Mouse (Mus musculus) layer of hippocampus, adult 8-10 months (tissue): ENCODE measurements around the gene Notum. TPM values are rescaled to one million over a fixed set of nuclear protein-coding genes. Genes with fewer than 3 reads are reported as not detected.

ENCODE experiments used
- DNase-seq, 2 experiments: peaks; one replicate each; pipeline ENCODE4 v3.0.0; 2022; ENCODE audit warnings: low spot score in 2 of 2
- total RNA-seq, 4 experiments: library from RNA; stranded (reverse); gene quantifications; 2 replicates each; pipeline ENCODE4 v1.2.4; 2022

Notum gene
- 1 to 10 TPM; 1.5 to 5.4 (median 5.2) TPM for total RNA-seq

GRCm38 (mm10) chr11:120661076-120661460, at the start of gene Notum:
TSS of gene Notum (minus strand) at chr11:120661175.
- DNase-seq, result no peak

GRCm38 (mm10) chr11:120710672-120711071, 49.7 kb upstream of the Notum start:
- DNase-seq, result no peak

GRCm38 (mm10) chr11:120709551-120709950, 48.6 kb upstream of the Notum start:
- no peak for DNase-seq

GRCm38 (mm10) chr11:120707969-120708368, 47.0 kb upstream of the Notum start:
- DNase-seq, result no peak

- no peak for DNase-seq
These were observed 46.2 kb upstream of the Notum start for GRCm38 (mm10) chr11:120707225-120707624.

- DNase-seq, result no peak
These were observed 45.1 kb upstream of the Notum start for GRCm38 (mm10) chr11:120706120-120706519.

DNA sequence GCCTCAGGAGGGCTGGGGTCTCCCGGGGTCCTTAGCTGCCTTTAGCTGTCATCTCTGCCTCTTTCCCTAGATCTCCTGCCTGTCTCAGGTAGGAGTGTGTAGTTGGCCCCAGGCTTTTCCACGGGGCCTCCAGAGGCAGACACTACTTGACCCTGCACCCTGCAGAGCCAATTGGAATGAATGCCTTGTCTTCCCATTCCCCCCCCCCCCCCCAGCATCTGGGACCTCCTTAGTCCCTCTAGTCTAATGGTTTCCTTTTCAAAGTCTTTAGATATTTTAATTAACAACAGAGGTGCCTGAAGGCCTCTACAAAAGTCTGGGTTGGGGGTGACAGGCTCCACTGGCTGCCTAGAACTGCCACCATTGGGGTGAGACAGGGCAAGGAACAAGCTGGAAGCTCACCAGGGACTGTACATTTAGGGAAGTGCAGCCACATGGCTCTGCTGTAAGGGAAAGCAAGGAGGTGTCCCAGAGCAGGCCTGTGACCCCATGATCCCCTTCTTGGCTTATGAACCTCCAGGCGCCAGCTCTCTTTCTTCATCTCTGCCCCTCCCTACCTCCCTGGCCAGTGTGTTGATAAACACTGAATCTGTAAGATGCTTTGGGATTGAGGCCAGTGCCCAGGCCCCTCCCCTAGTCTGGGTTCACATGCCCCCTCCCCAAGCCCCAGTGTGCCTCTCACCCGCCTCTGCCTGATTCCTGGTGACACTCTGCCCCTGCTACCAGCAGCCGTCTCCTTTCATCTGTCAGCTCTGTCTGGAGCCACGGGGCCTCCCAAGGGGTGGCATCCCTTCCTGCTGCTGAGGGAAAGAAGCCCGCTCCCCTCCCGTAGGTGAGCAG, 43.7 kb upstream of the Notum start:
- no peak for DNase-seq

DNA sequence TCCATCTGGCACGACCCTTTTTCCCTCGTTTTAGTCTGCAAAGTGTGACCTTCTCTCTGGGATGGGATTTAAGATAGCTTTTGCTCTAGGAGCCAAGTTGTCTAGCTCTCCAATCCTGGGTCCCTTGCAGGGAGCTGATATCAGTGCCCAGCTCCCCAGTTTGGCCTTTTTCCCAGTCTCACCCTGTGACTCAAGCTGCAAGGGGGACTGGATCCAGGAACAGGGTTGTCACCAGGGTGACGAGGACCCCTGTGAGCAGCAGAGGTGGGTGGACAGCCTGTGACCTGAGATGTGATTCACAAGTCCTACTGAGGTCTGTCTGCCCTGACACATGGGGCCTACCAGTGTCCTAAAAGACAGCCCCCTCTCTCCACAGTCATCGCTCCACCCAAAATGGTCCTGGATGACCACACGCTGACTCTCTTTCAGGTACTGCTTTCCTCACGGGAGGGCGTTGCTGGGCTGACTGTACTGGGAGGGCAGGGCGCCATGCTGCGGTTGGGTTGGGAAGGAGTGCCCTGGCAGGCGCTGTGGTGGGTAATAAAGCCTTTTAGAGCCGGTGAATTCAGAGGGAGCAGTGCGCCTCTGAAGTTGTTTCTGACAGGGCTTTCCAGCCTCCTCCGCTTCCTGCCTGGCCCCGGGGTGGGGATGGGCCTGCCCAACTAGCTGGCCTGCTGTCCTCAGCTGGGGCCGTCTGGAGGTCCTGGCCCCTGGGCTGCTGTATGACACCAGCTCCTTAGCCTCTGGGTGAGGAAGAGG, 42.9 kb upstream of the Notum start:
- no peak for DNase-seq

- DNase-seq, result no peak
These were observed 36.8 kb upstream of the Notum start for GRCm38 (mm10) chr11:120697741-120698140.

GRCm38 (mm10) chr11:120696568-120696967, 35.6 kb upstream of the Notum start:
- no peak for DNase-seq

DNA sequence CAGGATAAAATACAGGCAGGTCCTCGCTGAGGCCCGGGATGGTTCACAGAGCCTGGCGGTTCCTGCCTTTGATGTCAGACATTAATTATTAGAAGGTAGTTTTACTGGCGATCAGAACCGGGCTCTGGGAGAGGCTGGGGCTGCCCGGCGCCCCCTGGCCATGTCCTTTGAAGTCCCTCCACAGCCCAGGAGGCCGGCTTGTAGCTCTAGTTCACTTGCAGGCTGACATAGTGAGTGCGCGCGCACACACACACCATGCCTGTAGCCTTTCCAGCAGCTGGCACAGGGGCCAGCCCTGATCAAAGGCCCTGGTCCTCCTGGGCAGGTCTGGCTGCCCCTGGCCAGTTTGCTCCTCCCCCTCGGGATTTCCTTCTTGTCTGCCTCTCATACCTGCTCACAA, 34.7 kb upstream of the Notum start:
- DNase-seq, result no peak

- DNase-seq, result no peak
These were observed 34.2 kb upstream of the Notum start for GRCm38 (mm10) chr11:120695184-120695583.

DNA sequence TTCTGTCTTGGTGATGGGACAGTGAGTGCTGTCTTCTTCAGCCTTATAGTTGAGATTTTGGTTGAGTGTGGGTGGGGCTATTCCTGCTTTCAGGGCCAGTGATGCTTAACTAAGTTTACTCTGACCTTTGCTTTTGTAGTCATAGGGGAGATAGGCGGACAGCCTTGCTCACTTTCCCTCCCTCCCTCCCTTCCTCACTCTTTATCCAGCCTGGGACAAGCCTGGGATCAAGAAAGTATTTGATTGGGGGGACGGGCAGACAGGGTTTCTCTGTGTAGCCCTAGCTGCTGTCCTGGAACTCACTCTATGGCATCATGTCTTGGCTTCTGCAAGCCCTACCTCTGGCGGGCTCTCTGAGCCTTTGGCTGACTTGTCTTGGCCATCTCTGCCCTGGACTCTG, 32.5 kb upstream of the Notum start:
- DNase-seq, result no peak

DNA sequence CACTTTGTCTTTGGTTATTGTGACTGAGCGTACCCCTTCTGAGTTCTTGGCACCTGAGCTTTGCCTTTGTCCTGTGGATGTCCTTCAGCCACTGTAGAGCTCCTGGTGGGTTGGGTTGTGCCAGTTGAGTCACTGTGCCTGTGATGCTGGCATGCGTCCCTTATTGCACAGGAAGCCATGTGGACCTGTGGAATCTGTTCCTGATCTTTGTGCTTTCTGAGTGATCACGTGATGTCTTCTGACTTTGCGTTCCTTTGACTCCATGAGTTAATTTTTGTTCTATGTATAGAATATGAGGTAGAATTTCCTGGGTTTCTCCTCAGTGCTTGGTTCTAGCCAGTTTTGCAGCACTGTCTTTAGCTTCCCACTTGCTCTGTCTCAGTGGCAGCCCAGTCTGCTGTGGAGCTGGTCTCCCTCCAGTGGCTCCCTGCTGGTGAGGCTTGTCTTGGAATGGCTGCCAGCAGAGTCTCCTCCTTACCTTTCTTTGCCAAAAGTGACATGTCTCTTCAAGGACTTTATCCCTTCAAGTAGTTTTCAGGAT, 31.6 kb upstream of the Notum start:
- peak in 1 of 2 experiments; percentile 39 for DNase-seq

- no peak for DNase-seq
These were observed 28.4 kb upstream of the Notum start for GRCm38 (mm10) chr11:120689365-120689764.

- DNase-seq, result no peak
These were observed 25.8 kb upstream of the Notum start for GRCm38 (mm10) chr11:120686650-120687272.

- DNase-seq, result no peak
These were observed 23.7 kb upstream of the Notum start for GRCm38 (mm10) chr11:120684660-120685059.

DNA sequence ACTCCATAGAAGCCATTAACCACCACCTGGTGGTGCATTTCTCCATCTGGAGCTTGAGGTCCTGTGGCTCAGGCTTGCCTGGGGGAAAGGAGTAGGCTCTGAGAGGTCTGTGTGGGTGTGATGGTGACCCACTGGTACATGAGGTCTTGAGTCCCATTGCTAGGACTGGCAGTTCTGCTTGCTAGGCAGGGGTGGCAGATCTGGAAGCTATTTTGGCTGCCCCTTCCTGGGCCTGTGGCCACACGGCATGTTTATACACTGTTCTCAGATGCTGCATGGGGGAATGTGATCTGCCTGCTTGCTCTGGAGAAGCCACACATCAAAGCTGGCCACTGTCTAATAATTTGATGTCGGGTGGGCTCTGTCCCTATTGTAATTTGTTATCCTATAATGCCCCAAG, 23.1 kb upstream of the Notum start:
- no peak for DNase-seq

DNA sequence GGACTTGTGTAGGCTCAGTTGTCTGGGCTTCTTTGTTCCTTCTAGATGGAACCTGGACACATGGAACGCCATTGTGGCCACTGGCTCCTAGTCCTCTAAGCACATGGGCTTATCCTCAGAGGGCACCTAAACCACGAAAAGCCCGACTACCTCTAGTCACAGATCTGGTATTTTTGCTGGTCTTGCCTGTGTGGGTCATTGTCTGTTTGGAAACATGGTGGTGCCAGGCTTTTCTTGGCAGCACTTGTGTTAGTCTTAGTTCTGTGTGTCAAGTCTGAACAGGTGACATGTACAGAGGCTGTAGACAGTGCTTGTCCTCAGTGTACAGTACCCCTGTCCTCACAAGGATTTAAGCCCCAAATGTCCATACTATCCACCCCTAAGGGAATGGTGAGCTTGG, 22.6 kb upstream of the Notum start:
- no peak for DNase-seq

- no peak for DNase-seq
These were observed 21.7 kb upstream of the Notum start for GRCm38 (mm10) chr11:120682683-120683082.

- no peak for DNase-seq
These were observed 18.9 kb upstream of the Notum start for GRCm38 (mm10) chr11:120679909-120680308.

DNA sequence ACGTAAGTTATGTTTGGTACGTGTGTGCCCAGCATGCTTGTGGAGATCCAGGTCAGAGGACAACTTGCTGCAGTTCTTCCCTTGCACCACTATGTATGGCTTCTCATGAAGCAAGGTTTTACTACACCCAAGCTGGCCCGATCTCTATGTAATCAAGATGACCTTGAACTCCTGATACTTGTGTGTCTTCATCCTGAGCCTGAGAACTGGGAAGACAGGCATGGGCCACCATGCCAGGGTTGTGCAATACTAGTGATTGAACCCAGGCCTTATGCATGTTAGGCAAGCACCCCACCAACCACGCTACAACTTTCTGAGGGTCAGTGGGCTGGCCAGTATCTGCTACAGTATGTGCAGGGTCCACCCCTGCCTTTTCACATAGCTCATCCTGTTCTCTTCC, 16.0 kb upstream of the Notum start:
- no peak for DNase-seq
